Mouse (Mus musculus) liver, embryonic 14.5 days (tissue): ENCODE data around the gene Zcchc8. TPM values are rescaled to one million over a fixed set of nuclear protein-coding genes. Genes with fewer than 3 reads are reported as not detected.
A peak's percentile ranks its signal among the peaks of the same experiment; 100 is the strongest.

ENCODE experiments used
- ATAC-seq: fragments of 200-750 bp; cut with Nextera tagmentation; 2 replicates; pipeline ENCODE4 v1.8.0; 2017; ENCODE audit warnings: moderate number of reproducible peaks, mild to moderate bottlenecking, moderate library complexity; ENCODE audit not compliant: insufficient read depth
- DNase-seq, 3 experiments: peaks; one replicate each; pipeline ENCODE4 v3.0.0-alpha.2; 2012 to 2013; ENCODE audit warnings: low read depth in 3 of 3, low spot score in 3 of 3
- H3K27ac ChIP-seq: fragments of 300-500 bp; sonication (generic); 2 replicates; pipeline ENCODE4 v1.5.1; 2014; ENCODE audit warnings: moderate library complexity, mild to moderate bottlenecking, control low read depth, inconsistent platforms
- H3K27me3 ChIP-seq: fragments of 300-500 bp; sonication (generic); 2 replicates; pipeline ENCODE4 v1.6.1; 2014; ENCODE audit warnings: mild to moderate bottlenecking, low read length, moderate library complexity; ENCODE audit not compliant: control insufficient read depth, insufficient read depth
- H3K36me3 ChIP-seq: fragments of 300-500 bp; sonication (generic); replicated peaks from 2 replicates; pipeline ENCODE4 v1.6.1; 2014; ENCODE audit warnings: low read depth; ENCODE audit not compliant: control insufficient read depth, insufficient read depth
- H3K4me1 ChIP-seq, 2 experiments: fragments of 200-500 bp in 1 of 2; fragments of 300-500 bp in 1 of 2; sonication (generic) in 1 of 2; replicated peaks; 2 replicates each; pipeline ENCODE4 v1.6.1; 2012 to 2014; ENCODE audit warnings: antibody characterized with exemption in 1 of 2, inconsistent platforms in 1 of 2, low read length in 1 of 2; ENCODE audit not compliant: control insufficient read depth in 2 of 2, insufficient read depth in 2 of 2
- H3K4me2 ChIP-seq: fragments of 300-500 bp; sonication (generic); 2 replicates; pipeline ENCODE4 v1.6.1; 2014; ENCODE audit warnings: low read depth, mild to moderate bottlenecking, control low read depth, moderate library complexity
- H3K4me3 ChIP-seq, 2 experiments: fragments of 200-500 bp in 1 of 2; fragments of 300-500 bp in 1 of 2; sonication (generic) in 1 of 2; 2 replicates each; pipeline ENCODE4 v1.5.1; 2012 to 2014; ENCODE audit warnings: low read depth in 2 of 2, low read length in 2 of 2, mild to moderate bottlenecking in 2 of 2, control low read depth in 1 of 2, inconsistent platforms in 1 of 2, moderate library complexity in 1 of 2; ENCODE audit not compliant: insufficient read depth in 1 of 2
- H3K9ac ChIP-seq: fragments of 300-500 bp; sonication (generic); replicated peaks from 2 replicates; pipeline ENCODE4 v1.6.1; 2014; ENCODE audit warnings: mild to moderate bottlenecking, control low read depth, moderate library complexity
- H3K9me3 ChIP-seq: fragments of 300-500 bp; sonication (generic); 2 replicates; pipeline ENCODE4 v1.6.1; 2016; ENCODE audit warnings: low read length, mixed read lengths; ENCODE audit not compliant: control insufficient read depth
- CTCF ChIP-seq: IDR thresholded peaks from 2 replicates; pipeline ENCODE4 v1.5.1; 2016; ENCODE audit warnings: antibody characterized with exemption, low read depth, control low read depth
- EP300 ChIP-seq: IDR thresholded peaks from 2 replicates; pipeline ENCODE4 v1.6.1; 2016; ENCODE audit warnings: antibody characterized with exemption, low read depth
- WGBS: fragments of 180-500 bp; shearing (Covaris S2); extraction: QIAGEN DNeasy Blood & Tissue Kit; methylation state at CpG from one replicate; pipeline ENCODE4 v1.1.7; 2014; ENCODE audit not compliant: insufficient replicate concordance; 5-methylcytosine and 5-hydroxymethylcytosine counted together
- polyA plus RNA-seq, 2 experiments: library from polyadenylated mRNA; depleted of rRNA in 1 of 2; stranded (reverse) in 1 of 2; unstranded in 1 of 2; fragments of >200 nt; fragmentation: Nextera tagmentation in 1 of 2; extraction: Ambion mirVana in 1 of 2; gene quantifications; 2 replicates each; pipeline versions ENCODE4 v1.2.1 to v1.2.3; 2012 to 2014

Zcchc8 gene
- polyA plus RNA-seq, 2 experiments = 24.2 to 30.0 TPM

GRCm38 (mm10) chr5:123675717-123676116 is 45.2 kb downstream of the Zcchc8 start:
- Histone ChIP-seq H3K27me3 (no peaks in the 10 kb centered on the region), H3K9me3 (no peaks in the 10 kb centered on the region), H3K4me1 (peaks cover 0 to 17% of the 10 kb centered on the region in 2 experiments; a peak in 2 of 4 replicates), H3K4me3 (no peak overlapping the region), H3K27ac (no peak overlapping the region), H3K9ac (no peak overlapping the region), H3K4me2 (no peak overlapping the region), H3K36me3 (no peaks in the 10 kb centered on the region)
- WGBS = 57% methylated on average over 9 of the region's 9 CpGs
- no peak for ATAC-seq
- no peak for TF ChIP-seq CTCF
- no peak for TF ChIP-seq EP300
- no peak for DNase-seq

- Histone ChIP-seq H3K36me3 (no peaks in the 10 kb centered on the region), H3K4me3 (no peak overlapping the region), H3K27ac (no peak overlapping the region), H3K27me3 (no peaks in the 10 kb centered on the region), H3K4me1 (peaks cover 0 to 17% of the 10 kb centered on the region in 2 experiments; a peak in 2 of 4 replicates), H3K9me3 (no peaks in the 10 kb centered on the region), H3K4me2 (no peak overlapping the region), H3K9ac (no peak overlapping the region)
- DNase-seq = no peak
- no peak for TF ChIP-seq CTCF
- peak; percentile 51; the same call in 1 of the 2 replicates for ATAC-seq
- 16% methylated on average over 3 of the region's 3 CpGs for WGBS
Measured at GRCm38 (mm10) chr5:123675221-123675620, 45.7 kb downstream of the Zcchc8 start.

- DNase-seq (no peak), ATAC-seq (no peak)
- no peak overlapping the region for H3K9ac ChIP-seq
- H3K36me3 ChIP-seq = no peaks in the 10 kb centered on the region
- TF ChIP-seq CTCF = no peak
- no peak for TF ChIP-seq EP300
- no peak overlapping the region for H3K4me3 ChIP-seq
- no peak overlapping the region for H3K4me2 ChIP-seq
- no peak overlapping the region for H3K27ac ChIP-seq
- H3K4me1 ChIP-seq = peaks cover 5 to 33% of the 10 kb centered on the region in 2 experiments
- H3K9me3 ChIP-seq = no peaks in the 10 kb centered on the region
- no peaks in the 10 kb centered on the region for H3K27me3 ChIP-seq
- 58% methylated on average over 3 of the region's 3 CpGs for WGBS
Measured at GRCm38 (mm10) chr5:123671473-123671820, 49.5 kb downstream of the Zcchc8 start.

- no peak for TF ChIP-seq CTCF
- TF ChIP-seq EP300 = no peak
- Histone ChIP-seq H3K9ac (no peak overlapping the region), H3K4me1 (peaks cover 5 to 32% of the 10 kb centered on the region in 2 experiments), H3K36me3 (no peaks in the 10 kb centered on the region), H3K9me3 (no peaks in the 10 kb centered on the region), H3K4me2 (peak overlapping the region; percentile 47), H3K27me3 (no peaks in the 10 kb centered on the region), H3K27ac (no peak overlapping the region), H3K4me3 (peak overlapping the region in 1 of 2 experiments; percentile 18; a peak in 2 of 4 replicates)
- ATAC-seq (0 out of 2 replicates have a peak, but pooled peaks have one; percentile 36), DNase-seq (no peak)
- WGBS = 49% methylated on average over 14 of the region's 14 CpGs
Measured at GRCm38 (mm10) chr5:123670800-123671472, 50.0 kb downstream of the Zcchc8 start.

GRCm38 (mm10) chr5:123669991-123670799 is 50.7 kb downstream of the Zcchc8 start:
- Histone ChIP-seq H3K27ac (no peak overlapping the region), H3K4me2 (peak overlapping the region; percentile 47), H3K4me3 (no peak overlapping the region; a peak in 1 of 4 replicates), H3K9ac (no peak overlapping the region), H3K4me1 (peaks cover 5 to 32% of the 10 kb centered on the region in 2 experiments), H3K27me3 (no peaks in the 10 kb centered on the region), H3K36me3 (no peaks in the 10 kb centered on the region), H3K9me3 (no peaks in the 10 kb centered on the region)
- WGBS = 44% methylated on average over 9 of the region's 9 CpGs
- TF ChIP-seq EP300 (no peak), CTCF (no peak)
- ATAC-seq = no peak
- no peak for DNase-seq
